Mouse (Mus musculus) embryonic fibroblast, embryonic 13.5 days (primary cell): ENCODE measurements at regions not wholly inside any gene's neighbourhood (a gene's known extent, or its start where the extent isn't known, plus 50 kb on each side); places are given as distances from the start of the nearest gene placed in this dataset.

Experiments used
- H3K27ac ChIP-seq: 2 replicates; pipeline ENCODE4 v1.5.1; 2012; ENCODE audit warnings: low read length, control low read depth, inconsistent platforms; ENCODE audit not compliant: insufficient read depth
- H3K4me1 ChIP-seq: 2 replicates; pipeline ENCODE4 v1.6.1; 2011; ENCODE audit warnings: low read length; ENCODE audit not compliant: control insufficient read depth, insufficient read depth
- H3K4me3 ChIP-seq: 2 replicates; pipeline ENCODE4 v1.5.1; 2011; ENCODE audit warnings: mild to moderate bottlenecking, control low read depth, low read length; ENCODE audit not compliant: insufficient read depth
- CTCF ChIP-seq: IDR thresholded peaks from 2 replicates; pipeline ENCODE4 v1.5.1; 2011; ENCODE audit warnings: mild to moderate bottlenecking, control low read depth, low read length, moderate library complexity, borderline replicate concordance; ENCODE audit not compliant: insufficient read depth
- POLR2A ChIP-seq: IDR thresholded peaks from 2 replicates; pipeline ENCODE4 v1.6.1; 2011; ENCODE audit warnings: low read depth, mild to moderate bottlenecking, control low read depth, low read length, moderate library complexity

GRCm38 (mm10) chr11:111732096-111732495 lies 666.1 kb downstream of the Kcnj2 start:
- TF ChIP-seq POLR2A (no peak), CTCF (no peak)
- Histone ChIP-seq H3K4me3 (no peak overlapping the region), H3K4me1 (no peaks in the 10 kb centered on the region), H3K27ac (no peak overlapping the region)

GRCm38 (mm10) chr11:111735446-111735845 lies 669.5 kb downstream of the Kcnj2 start:
- TF ChIP-seq POLR2A (no peak), CTCF (no peak)
- Histone ChIP-seq H3K4me1 (no peaks in the 10 kb centered on the region), H3K4me3 (no peak overlapping the region), H3K27ac (no peak overlapping the region)

- no peaks in the 10 kb centered on the region for H3K4me1 ChIP-seq
- H3K4me3 ChIP-seq, result no peak overlapping the region
- TF ChIP-seq CTCF, result no peak
- TF ChIP-seq POLR2A, result no peak
- H3K27ac ChIP-seq, result no peak overlapping the region
Observed at GRCm38 (mm10) chr11:111735961-111736360, 670.0 kb downstream of the Kcnj2 start.

- Histone ChIP-seq H3K4me3 (no peak overlapping the region), H3K4me1 (no peaks in the 10 kb centered on the region), H3K27ac (no peak overlapping the region)
- no peak for TF ChIP-seq CTCF
- TF ChIP-seq POLR2A, result no peak
Observed at GRCm38 (mm10) chr11:111743356-111743755, 677.4 kb downstream of the Kcnj2 start.

GRCm38 (mm10) chr11:111747262-111747946 lies 681.4 kb downstream of the Kcnj2 start:
- no peak overlapping the region for H3K4me3 ChIP-seq
- H3K4me1 ChIP-seq, result no peaks in the 10 kb centered on the region
- TF ChIP-seq CTCF, result no peak
- no peak for TF ChIP-seq POLR2A
- no peak overlapping the region; the same call in 1 of the 2 replicates for H3K27ac ChIP-seq

- Histone ChIP-seq H3K27ac (peak overlapping the region; percentile 53), H3K4me1 (no peaks in the 10 kb centered on the region), H3K4me3 (no peak overlapping the region)
- TF ChIP-seq CTCF (no peak), POLR2A (no peak)
Observed at GRCm38 (mm10) chr11:111747947-111748322, 682.0 kb downstream of the Kcnj2 start.

- H3K4me3 ChIP-seq, result no peak overlapping the region
- H3K27ac ChIP-seq, result no peak overlapping the region; the same call in 1 of the 2 replicates
- TF ChIP-seq POLR2A, result no peak
- TF ChIP-seq CTCF, result no peak
- no peaks in the 10 kb centered on the region for H3K4me1 ChIP-seq
Observed at GRCm38 (mm10) chr11:111748496-111748895, 682.5 kb downstream of the Kcnj2 start.

- Histone ChIP-seq H3K4me1 (no peaks in the 10 kb centered on the region), H3K4me3 (no peak overlapping the region)
- TF ChIP-seq CTCF (no peak), POLR2A (no peak)
Observed at GRCm38 (mm10) chr11:111754735-111755134, 688.8 kb downstream of the Kcnj2 start.

GRCm38 (mm10) chr11:111763081-111763480 lies 697.1 kb downstream of the Kcnj2 start:
- no peak for TF ChIP-seq CTCF
- no peak for TF ChIP-seq POLR2A
- Histone ChIP-seq H3K4me1 (peaks cover 5% of the 10 kb centered on the region; the same call in 1 of the 2 replicates), H3K4me3 (no peak overlapping the region), H3K27ac (peak overlapping the region; percentile 64)

More at GRCm38 (mm10) chr11:111754735-111755134, 688.8 kb downstream of the Kcnj2 start:
- no peak overlapping the region for H3K27ac ChIP-seq

- no peak overlapping the region for H3K4me3 ChIP-seq
- H3K27ac ChIP-seq, result no peak overlapping the region
- H3K4me1 ChIP-seq, result peaks cover 5% of the 10 kb centered on the region; the same call in 1 of the 2 replicates
- TF ChIP-seq CTCF (no peak), POLR2A (no peak)
Observed at GRCm38 (mm10) chr11:111766371-111767011, 700.5 kb downstream of the Kcnj2 start.
